Mouse (Mus musculus) lung, postnatal 0 days (tissue): ENCODE data around the gene Erich4. TPM values are rescaled to one million over a fixed set of nuclear protein-coding genes. Genes with fewer than 3 reads are reported as not detected.

Experiments used
- ATAC-seq: fragments of 200-750 bp; cut with Nextera tagmentation; 2 replicates; pipeline ENCODE4 v1.8.0; 2017; ENCODE audit warnings: moderate library complexity
- DNase-seq: peaks from one replicate; pipeline ENCODE4 v3.0.0-alpha.2; 2016; ENCODE audit warnings: low spot score
- H3K27ac ChIP-seq: fragments of 300-500 bp; sonication (generic); 2 replicates; pipeline ENCODE4 v1.5.1; 2014; ENCODE audit warnings: antibody characterized with exemption, mild to moderate bottlenecking, low read length, mixed read lengths
- H3K27me3 ChIP-seq: fragments of 300-500 bp; sonication (generic); replicated peaks from 2 replicates; pipeline ENCODE4 v1.6.1; 2014; ENCODE audit warnings: low read length, mixed read lengths; ENCODE audit not compliant: insufficient read depth
- H3K36me3 ChIP-seq: fragments of 300-500 bp; sonication (generic); 2 replicates; pipeline ENCODE4 v1.6.1; 2014; ENCODE audit warnings: low read length, mixed read lengths; ENCODE audit not compliant: insufficient read depth
- H3K4me1 ChIP-seq: fragments of 300-500 bp; sonication (generic); 2 replicates; pipeline ENCODE4 v1.6.1; 2014; ENCODE audit warnings: antibody characterized with exemption, low read depth, low read length, mixed read lengths; ENCODE audit not compliant: insufficient read depth
- H3K4me2 ChIP-seq: fragments of 300-500 bp; sonication (generic); replicated peaks from 2 replicates; pipeline ENCODE4 v1.6.1; 2014; ENCODE audit warnings: low read depth, mild to moderate bottlenecking, low read length, moderate library complexity, mixed read lengths
- H3K4me3 ChIP-seq: fragments of 300-500 bp; sonication (generic); 2 replicates; pipeline ENCODE4 v1.5.1; 2014; ENCODE audit warnings: low read depth, low read length
- H3K9ac ChIP-seq: fragments of 300-500 bp; sonication (generic); replicated peaks from 2 replicates; pipeline ENCODE4 v1.6.1; 2014; ENCODE audit warnings: low read depth, mild to moderate bottlenecking
- H3K9me3 ChIP-seq: fragments of 300-500 bp; sonication (generic); 2 replicates; pipeline ENCODE4 v1.6.1; 2016; ENCODE audit warnings: low read length, mixed read lengths
- CTCF ChIP-seq: IDR thresholded peaks from 2 replicates; pipeline ENCODE4 v1.5.1; 2016; ENCODE audit warnings: antibody characterized with exemption, mild to moderate bottlenecking
- EP300 ChIP-seq: IDR thresholded peaks from 2 replicates; pipeline ENCODE4 v1.6.1; 2016; ENCODE audit warnings: antibody characterized with exemption, mild to moderate bottlenecking, control low read depth
- WGBS: fragments of 180-500 bp; shearing (Covaris S2); extraction: QIAGEN DNeasy Blood & Tissue Kit; methylation state at CpG from one replicate; pipeline ENCODE4 v1.1.7; 2014; 5-methylcytosine and 5-hydroxymethylcytosine counted together
- polyA plus RNA-seq: library from polyadenylated mRNA; unstranded; fragments of >200 nt; fragmentation: Nextera tagmentation; extraction: Ambion mirVana; gene quantifications from 2 replicates; pipeline ENCODE4 v1.2.1, GENCODE M21; 2015

The Erich4 gene
- polyA plus RNA-seq, 1 experiment from 2014 or later, result not detected

DNA sequence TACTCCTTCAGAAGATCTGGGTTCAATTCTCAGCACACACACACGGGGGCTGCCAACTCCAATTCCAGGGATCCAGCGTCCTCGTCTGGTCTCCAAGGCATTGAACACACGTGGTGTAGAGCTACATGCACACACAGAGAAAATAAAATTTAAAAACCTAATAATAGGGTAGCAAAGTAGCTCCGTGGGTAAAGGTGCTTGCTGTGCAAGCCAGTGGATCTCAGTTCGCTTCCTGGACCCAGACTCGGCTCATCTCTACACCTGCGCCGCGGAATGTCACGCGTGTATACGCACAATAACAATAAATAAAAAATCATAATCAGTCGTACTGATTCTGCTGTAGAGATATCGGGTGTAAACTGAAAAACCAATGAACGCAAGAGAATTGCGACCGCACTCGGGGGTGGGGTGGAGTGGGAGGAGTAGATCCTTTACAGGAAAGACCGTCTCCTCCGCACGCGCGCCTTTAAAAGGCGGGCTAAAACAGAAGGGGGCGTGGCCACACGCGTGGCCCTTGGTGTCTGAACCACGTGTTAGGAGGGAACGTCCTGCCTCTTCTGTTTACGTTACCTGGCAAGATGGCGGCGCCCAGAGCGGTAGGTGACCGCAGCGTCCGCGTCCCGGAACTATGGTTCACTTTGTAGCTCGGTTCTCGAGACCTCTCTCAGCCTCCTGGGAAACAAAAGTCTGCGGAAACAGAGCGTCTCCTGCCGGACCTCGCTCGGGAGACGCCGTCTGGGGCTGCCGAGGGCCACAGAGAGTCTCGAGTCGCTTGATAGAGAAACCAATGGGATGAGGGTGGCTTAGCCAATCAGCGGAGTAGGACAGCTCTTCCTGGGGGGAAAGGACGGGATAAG, 3.4 kb upstream of the Erich4 start, which contains the start of gene Dmac2:
TSS of gene Dmac2 (plus strand) at position 550 of the 857 bp plus-strand sequence.
- H3K27ac ChIP-seq, result no peak within 1 kb of the TSS
- H3K27me3 ChIP-seq, result no peaks in the 10 kb centered on the region
- no peaks in the 10 kb centered on the region for H3K9me3 ChIP-seq
- TF ChIP-seq EP300, result no peak
- TF ChIP-seq CTCF, result 0 out of 2 replicates have a peak, but pooled peaks have one; percentile 9
- peak within 1 kb of the TSS; percentile 36; the same call in 1 of the 2 replicates for H3K9ac ChIP-seq
- 0 out of 2 replicates have a peak, but pooled peaks cover 6% of the 10 kb centered on the region for H3K36me3 ChIP-seq
- WGBS, result under 1% methylated on average over 53 of the region's 53 CpGs
- DNase-seq, result peak; percentile 96
- peak within 1 kb of the TSS; percentile 55 for H3K4me3 ChIP-seq
- peak; percentile 97 for ATAC-seq
- peak within 1 kb of the TSS; percentile 51 for H3K4me2 ChIP-seq
- peaks cover 7% of the 10 kb centered on the region; the same call in 1 of the 2 replicates for H3K4me1 ChIP-seq

- TF ChIP-seq EP300 (no peak), CTCF (no peak)
- H3K4me3 ChIP-seq, result no peak overlapping the region
- H3K9me3 ChIP-seq, result no peaks in the 10 kb centered on the region
- WGBS, result 81% methylated on average over 10 of the region's 10 CpGs
- DNase-seq, result no peak
- no peaks in the 10 kb centered on the region for H3K27me3 ChIP-seq
- no peak overlapping the region for H3K9ac ChIP-seq
- no peak for ATAC-seq
- peaks cover 7% of the 10 kb centered on the region; the same call in 1 of the 2 replicates for H3K4me1 ChIP-seq
- H3K36me3 ChIP-seq, result no peaks in the 10 kb centered on the region
- H3K4me2 ChIP-seq, result no peak overlapping the region
- no peak overlapping the region for H3K27ac ChIP-seq
Observed at GRCm38 (mm10) chr7:25617376-25618160, 1.9 kb upstream of the Erich4 start.

GRCm38 (mm10) chr7:25614831-25615705, 624 bp downstream of the Erich4 start:
- TF ChIP-seq CTCF (no peak), EP300 (no peak)
- H3K9me3 ChIP-seq, result no peaks in the 10 kb centered on the region
- no peak overlapping the region for H3K4me2 ChIP-seq
- 67% methylated on average over 21 of the region's 21 CpGs for WGBS
- no peaks in the 10 kb centered on the region for H3K27me3 ChIP-seq
- H3K4me3 ChIP-seq, result no peak overlapping the region
- H3K36me3 ChIP-seq, result no peaks in the 10 kb centered on the region
- H3K4me1 ChIP-seq, result peaks cover 7% of the 10 kb centered on the region; the same call in 1 of the 2 replicates
- DNase-seq, result no peak
- H3K9ac ChIP-seq, result no peak overlapping the region
- H3K27ac ChIP-seq, result no peak overlapping the region
- ATAC-seq, result no peak

DNA sequence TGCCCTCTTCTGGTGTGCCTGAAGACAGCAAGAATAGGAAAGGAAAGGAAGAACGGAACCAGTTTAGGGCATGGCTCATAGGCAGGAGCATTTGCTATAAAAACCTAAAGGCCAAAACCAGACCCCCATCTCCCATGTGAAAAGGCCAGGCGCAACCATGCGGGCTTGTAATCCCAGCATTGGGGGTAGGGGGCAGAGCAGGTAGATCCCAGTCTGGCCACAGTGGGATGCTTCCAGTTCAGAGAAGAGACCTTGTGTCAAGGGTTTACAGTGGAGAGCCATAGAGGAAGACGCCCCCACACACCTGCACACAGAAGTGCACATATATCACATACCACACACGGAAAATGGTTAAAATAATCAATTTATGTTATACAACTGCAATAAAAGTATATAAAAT, 1.6 kb downstream of the Erich4 start:
- no peaks in the 10 kb centered on the region for H3K9me3 ChIP-seq
- no peak overlapping the region for H3K4me3 ChIP-seq
- TF ChIP-seq CTCF (no peak), EP300 (no peak)
- no peaks in the 10 kb centered on the region for H3K27me3 ChIP-seq
- WGBS, result 84% methylated on average over 5 of the region's 5 CpGs
- H3K27ac ChIP-seq, result no peak overlapping the region
- no peak overlapping the region for H3K9ac ChIP-seq
- peaks cover 3% of the 10 kb centered on the region; the same call in 1 of the 2 replicates for H3K4me1 ChIP-seq
- DNase-seq (no peak), ATAC-seq (no peak)
- H3K4me2 ChIP-seq, result no peak overlapping the region
- H3K36me3 ChIP-seq, result no peaks in the 10 kb centered on the region

- DNase-seq, result no peak
- Histone ChIP-seq H3K4me3 (no peak overlapping the region), H3K27ac (no peak overlapping the region), H3K4me1 (no peaks in the 10 kb centered on the region), H3K27me3 (no peaks in the 10 kb centered on the region), H3K9ac (no peak overlapping the region), H3K9me3 (no peaks in the 10 kb centered on the region), H3K36me3 (no peaks in the 10 kb centered on the region), H3K4me2 (no peak overlapping the region)
- 32% methylated on average over 7 of the region's 7 CpGs for WGBS
- ATAC-seq, result no peak
- TF ChIP-seq CTCF (no peak), EP300 (no peak)
Observed at GRCm38 (mm10) chr7:25611501-25611900, 4.2 kb downstream of the Erich4 start.
